Mouse (Mus musculus): ENCODE results near the gene Setd5. TPM values are rescaled to one million over a fixed set of nuclear protein-coding genes. Genes with fewer than 3 reads are reported as not detected.

The Setd5 gene
- polyA plus RNA-seq, 1 experiment: 19.0 TPM

DNA sequence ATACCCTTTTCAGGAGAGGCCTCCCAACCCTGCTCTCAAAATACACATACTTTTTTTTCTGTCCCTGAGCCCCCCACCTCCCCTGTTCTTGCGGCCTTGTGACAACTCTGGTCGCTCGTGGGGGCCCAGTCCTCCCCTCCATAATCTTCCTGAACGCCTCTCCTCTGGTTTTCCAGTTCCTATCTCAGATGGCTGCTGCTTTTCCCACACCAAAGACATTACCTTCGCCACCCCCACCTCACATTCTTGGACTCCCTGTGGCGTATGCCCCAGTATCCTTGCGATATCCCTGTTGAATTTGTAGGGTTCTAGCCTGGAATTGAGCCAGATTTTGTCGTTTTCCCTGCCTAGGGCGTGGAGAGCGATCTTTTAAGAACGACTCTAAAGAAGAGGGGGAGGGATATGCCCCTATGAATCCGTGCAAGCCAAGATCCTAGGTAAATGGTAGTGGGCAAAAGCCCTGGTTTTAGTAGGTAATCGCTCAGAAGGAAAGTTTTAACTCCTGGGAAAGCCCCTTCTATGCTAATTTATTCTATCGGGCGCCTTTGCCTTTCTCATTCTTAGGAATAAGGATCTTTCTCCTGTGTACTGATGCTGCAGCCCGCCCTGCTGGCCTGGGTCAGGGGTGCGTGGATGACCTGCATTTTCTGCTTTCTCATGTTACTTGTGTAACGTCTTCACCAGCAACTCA, 1.0 kb downstream of the Setd5 start:
- H3K27ac ChIP-seq (replicated peaks; ENCODE audit: low read depth, low read length): peak overlapping the region; percentile 95
- H3K4me1 ChIP-seq (ENCODE audit: control insufficient read depth, insufficient read depth, insufficient read length, low read length): peaks cover 15% of the 10 kb centered on the region
- H3K4me3 ChIP-seq (ENCODE audit: insufficient read depth, low read depth, low read length): peak overlapping the region; percentile 89

DNA sequence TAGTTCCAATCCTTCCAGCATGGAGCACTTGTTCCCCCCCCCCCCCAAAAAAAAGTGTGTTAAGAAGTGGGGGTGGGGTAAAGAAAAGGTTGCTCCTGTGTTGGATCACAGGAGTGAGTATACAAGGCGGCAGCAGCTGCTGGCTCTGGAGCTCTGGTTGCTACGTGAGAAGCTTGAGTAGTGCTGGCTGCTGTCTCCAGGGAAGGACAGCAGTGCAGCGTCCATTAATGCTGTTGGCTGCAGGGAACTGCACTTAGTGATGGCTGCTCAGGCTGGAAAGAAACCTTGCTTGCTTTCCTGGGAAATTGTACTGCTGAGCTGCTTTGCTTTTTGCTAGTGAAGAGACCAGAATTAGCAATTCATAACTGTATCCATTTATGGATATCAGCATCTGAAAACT, 2.3 kb downstream of the Setd5 start:
- Histone ChIP-seq H3K4me3 (ENCODE audit: insufficient read depth, low read depth, low read length) (peak overlapping the region; percentile 51), H3K4me1 (ENCODE audit: control insufficient read depth, insufficient read depth, insufficient read length, low read length) (peaks cover 17% of the 10 kb centered on the region), H3K27ac (replicated peaks; ENCODE audit: low read depth, low read length) (peak overlapping the region; percentile 42)

DNA sequence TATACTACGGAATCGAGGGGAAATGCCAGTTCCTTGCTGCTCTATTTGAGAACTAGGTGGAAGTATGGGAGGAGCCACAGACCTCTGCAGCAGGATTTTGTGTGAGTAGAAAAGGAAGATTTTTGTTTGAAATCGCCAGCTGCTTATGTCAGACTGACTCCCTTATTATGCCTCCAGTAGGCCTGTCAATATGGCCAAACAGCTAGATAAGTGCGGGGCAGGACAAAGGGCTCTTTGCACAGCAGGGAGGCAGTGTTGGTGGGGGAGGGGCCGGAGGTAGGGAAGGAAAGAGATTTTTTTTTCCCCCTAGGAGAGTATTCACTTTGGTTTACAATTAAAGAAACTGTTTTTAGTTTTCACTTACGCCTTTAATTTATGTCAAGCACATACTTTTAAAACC, 5.1 kb downstream of the Setd5 start:
- H3K27ac ChIP-seq (replicated peaks; ENCODE audit: low read depth, low read length): peak overlapping the region; percentile 68
- H3K4me3 ChIP-seq (ENCODE audit: insufficient read depth, low read depth, low read length): no peak overlapping the region
- H3K4me1 ChIP-seq (ENCODE audit: control insufficient read depth, insufficient read depth, insufficient read length, low read length): peaks cover 14% of the 10 kb centered on the region

DNA sequence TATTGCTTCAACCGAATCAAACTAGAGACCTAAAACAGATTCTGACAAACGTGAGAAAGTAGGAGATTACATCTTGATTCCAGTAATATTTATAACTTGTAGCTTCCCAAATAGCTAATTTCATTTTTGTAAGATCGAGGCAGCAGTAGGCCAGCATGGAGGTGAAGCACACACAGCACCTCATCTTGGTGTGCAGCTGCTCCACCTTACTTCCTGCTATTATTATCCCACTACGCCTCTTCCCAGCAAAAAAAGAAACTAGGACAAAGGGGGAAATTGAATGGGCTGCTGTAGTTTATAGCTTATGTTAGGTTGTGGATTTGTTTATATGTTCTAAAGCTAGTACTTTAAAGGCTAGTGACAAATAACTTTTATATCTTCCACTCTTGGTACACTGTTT, 7.4 kb downstream of the Setd5 start:
- Histone ChIP-seq H3K4me3 (ENCODE audit: insufficient read depth, low read depth, low read length) (no peak overlapping the region), H3K27ac (replicated peaks; ENCODE audit: low read depth, low read length) (no peak overlapping the region), H3K4me1 (ENCODE audit: control insufficient read depth, insufficient read depth, insufficient read length, low read length) (peaks cover 11% of the 10 kb centered on the region)

DNA sequence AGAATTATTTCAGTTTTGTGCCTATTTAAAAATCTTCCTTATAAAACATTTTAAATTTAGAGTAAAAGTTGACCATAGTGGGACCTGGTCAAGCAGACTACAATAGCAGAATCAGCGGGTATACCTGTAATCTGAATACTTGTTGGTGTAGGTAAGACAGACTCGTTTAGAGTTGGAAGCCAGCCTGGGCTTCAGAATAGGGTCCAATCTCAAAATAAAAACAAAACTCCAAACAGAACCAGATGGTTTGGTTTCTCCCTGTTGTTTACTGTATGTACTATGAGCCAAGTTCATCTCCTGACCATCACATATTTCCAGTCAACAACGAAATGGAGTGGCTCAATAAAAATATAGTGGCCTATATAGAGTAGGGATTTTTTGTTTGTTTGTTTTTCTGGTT, 16.0 kb downstream of the Setd5 start:
- Histone ChIP-seq H3K4me1 (ENCODE audit: control insufficient read depth, insufficient read depth, insufficient read length, low read length) (peaks cover 3% of the 10 kb centered on the region), H3K27ac (replicated peaks; ENCODE audit: low read depth, low read length) (no peak overlapping the region), H3K4me3 (ENCODE audit: insufficient read depth, low read depth, low read length) (no peak overlapping the region)

DNA sequence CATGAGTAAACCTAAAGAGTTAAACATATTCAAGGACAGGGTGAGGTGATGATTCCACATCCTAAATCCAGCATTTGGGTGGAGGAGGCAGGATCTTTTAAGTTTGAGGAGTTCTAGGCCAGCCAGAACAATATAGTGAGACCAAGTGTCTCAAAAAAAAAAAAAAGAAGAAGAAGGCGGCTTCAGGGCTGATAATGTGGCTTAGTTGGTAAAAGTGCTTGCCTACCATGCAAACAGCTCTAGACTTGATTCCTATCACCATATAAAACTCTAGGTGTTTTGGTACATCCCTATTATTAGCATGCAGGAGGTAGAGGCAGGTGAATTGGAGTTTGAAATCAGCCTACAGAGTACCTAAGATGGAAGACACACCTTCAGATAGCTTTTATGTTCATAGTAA, 18.4 kb downstream of the Setd5 start:
- Histone ChIP-seq H3K4me1 (ENCODE audit: control insufficient read depth, insufficient read depth, insufficient read length, low read length) (peaks cover 6% of the 10 kb centered on the region), H3K27ac (replicated peaks; ENCODE audit: low read depth, low read length) (no peak overlapping the region), H3K4me3 (ENCODE audit: insufficient read depth, low read depth, low read length) (no peak overlapping the region)

DNA sequence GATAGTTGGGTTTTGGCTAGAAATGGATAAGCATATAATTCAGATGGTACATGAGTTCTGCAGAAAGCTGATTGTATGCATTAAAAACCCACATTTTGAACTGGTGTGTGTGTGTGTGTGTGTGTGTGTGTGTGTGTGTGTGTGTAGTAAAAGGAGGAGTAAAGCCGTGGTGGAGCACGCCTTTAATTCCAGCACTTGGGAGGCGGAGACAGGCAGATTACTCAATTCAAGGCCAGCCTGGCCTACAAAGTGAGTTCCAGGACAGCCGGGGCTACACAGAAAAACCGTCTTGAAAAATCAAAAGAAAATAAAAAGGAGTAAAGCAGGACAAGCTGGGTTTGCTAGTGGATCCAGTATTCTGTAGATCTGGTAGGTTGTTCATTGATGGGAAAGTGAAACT, 20.5 kb downstream of the Setd5 start:
- Histone ChIP-seq H3K4me3 (ENCODE audit: insufficient read depth, low read depth, low read length) (no peak overlapping the region), H3K27ac (replicated peaks; ENCODE audit: low read depth, low read length) (no peak overlapping the region), H3K4me1 (ENCODE audit: control insufficient read depth, insufficient read depth, insufficient read length, low read length) (peaks cover 8% of the 10 kb centered on the region)

DNA sequence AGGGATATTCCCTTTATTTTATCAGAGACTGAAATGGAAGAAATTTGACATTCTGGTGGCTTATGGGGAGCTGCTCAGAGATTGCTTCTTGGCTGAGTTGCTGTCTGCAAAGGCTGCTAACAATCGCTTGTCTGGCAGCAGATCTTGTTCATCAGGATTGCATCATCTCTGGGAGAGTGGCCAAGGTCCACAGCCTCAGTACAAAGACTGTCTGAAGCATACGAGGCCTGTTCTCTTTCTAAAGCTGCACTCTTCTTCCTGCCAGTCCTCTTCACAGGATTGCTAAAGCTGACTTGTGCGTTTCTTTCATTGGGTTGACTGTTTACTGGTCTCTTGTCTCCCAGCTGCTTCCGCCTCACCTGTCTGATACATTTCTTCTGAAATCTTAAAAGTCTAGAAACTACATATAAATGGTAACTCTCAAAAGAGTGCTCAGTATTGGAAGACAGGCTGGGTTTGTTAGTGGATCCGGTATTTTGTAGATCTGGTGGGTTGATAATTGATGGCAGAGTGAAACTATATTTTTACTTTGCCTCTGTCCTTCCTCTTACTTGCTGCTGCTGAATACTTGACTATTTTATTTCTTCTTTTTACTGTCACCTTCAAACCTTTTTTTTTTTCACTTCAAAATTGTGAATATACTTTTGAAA, 22.6 kb downstream of the Setd5 start:
- Histone ChIP-seq H3K4me3 (ENCODE audit: insufficient read depth, low read depth, low read length) (no peak overlapping the region), H3K4me1 (ENCODE audit: control insufficient read depth, insufficient read depth, insufficient read length, low read length) (peaks cover 8% of the 10 kb centered on the region), H3K27ac (replicated peaks; ENCODE audit: low read depth, low read length) (peak overlapping the region; percentile 53; the same call in 1 of the 2 replicates)

DNA sequence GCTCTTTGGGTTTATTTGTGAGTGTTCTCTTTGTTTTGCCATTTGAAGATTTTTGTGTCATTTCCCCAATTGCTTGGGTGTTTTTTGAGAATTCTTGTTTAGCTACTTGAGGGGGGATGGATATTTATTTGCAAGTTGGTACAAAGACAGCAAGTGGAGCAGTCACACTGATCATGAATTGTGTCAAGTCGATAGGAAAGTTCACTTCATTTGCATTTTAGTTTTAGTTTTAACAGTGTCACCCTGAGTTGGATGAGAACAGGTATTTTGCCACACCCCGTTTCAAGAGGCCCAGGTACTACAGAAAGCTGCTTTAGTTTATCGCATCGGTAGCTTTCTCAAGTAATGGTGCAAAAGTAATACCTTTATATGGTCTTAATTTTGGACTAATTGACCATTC, 25.4 kb downstream of the Setd5 start:
- no peak overlapping the region for H3K4me3 ChIP-seq (ENCODE audit: insufficient read depth, low read depth, low read length)
- H3K27ac ChIP-seq (replicated peaks; ENCODE audit: low read depth, low read length): no peak overlapping the region
- peaks cover 8% of the 10 kb centered on the region for H3K4me1 ChIP-seq (ENCODE audit: control insufficient read depth, insufficient read depth, insufficient read length, low read length)

DNA sequence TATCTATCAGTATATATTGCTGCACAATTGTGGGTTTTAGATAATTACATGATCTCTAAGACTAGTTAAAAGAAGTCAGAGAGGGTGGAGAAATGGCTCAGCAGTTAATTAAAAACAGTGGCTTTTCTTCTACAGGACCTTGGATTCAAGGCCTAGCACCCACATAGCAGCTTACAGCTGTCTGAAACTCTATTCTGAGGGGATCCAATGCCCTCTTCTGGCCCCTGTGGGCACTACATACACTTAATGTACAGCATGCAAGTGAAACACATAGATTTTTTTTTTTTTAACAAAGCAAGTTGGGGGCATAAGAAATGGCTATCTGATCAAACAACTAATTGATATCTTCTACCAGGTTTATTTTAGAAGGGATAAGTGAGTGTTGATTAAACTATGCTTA, 26.6 kb downstream of the Setd5 start:
- Histone ChIP-seq H3K4me1 (ENCODE audit: control insufficient read depth, insufficient read depth, insufficient read length, low read length) (peaks cover 5% of the 10 kb centered on the region; the same call in 1 of the 2 replicates), H3K4me3 (ENCODE audit: insufficient read depth, low read depth, low read length) (no peak overlapping the region), H3K27ac (replicated peaks; ENCODE audit: low read depth, low read length) (no peak overlapping the region)

DNA sequence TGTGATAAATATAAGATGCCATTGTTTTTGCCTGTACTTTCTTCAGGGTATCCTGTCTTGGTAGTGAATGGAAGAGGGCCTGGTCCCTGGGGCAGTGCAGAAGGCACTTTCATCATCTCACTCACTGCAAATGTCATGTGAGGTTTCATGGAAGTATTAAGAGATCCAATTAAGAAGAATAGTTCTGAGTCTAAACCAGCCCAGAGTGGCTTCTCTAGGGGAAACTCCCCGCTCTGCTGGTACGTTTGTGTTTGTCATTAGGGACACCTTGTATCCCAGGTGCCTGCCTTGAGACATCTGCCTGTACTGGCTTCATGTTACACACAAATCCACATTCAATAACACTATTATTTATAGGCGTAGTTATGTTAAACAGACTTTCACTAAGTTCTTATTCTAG, 32.2 kb downstream of the Setd5 start:
- Histone ChIP-seq H3K4me1 (ENCODE audit: control insufficient read depth, insufficient read depth, insufficient read length, low read length) (no peaks in the 10 kb centered on the region), H3K4me3 (ENCODE audit: insufficient read depth, low read depth, low read length) (no peak overlapping the region), H3K27ac (replicated peaks; ENCODE audit: low read depth, low read length) (no peak overlapping the region)

DNA sequence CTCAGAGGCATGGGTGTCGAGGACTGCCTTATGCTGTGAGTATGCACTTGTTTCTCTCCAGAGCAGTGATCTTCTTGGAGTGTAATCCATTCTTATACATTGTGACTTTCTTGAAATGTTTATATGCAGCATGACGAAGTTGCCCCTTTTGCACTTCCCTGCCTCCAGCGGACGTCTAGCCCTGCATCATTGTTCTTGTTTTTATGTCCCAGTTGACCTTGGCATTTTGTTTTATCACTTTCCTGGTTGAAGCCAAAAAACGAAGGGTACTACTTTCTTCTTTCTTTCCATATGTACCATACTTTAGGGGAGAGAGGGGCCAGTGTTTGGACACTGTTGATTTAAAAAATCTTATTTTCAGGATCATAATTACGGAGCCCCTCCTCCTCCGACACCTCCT, 32.8 kb downstream of the Setd5 start:
- no peak overlapping the region for H3K4me3 ChIP-seq (ENCODE audit: insufficient read depth, low read depth, low read length)
- no peaks in the 10 kb centered on the region for H3K4me1 ChIP-seq (ENCODE audit: control insufficient read depth, insufficient read depth, insufficient read length, low read length)
- H3K27ac ChIP-seq (replicated peaks; ENCODE audit: low read depth, low read length): no peak overlapping the region

DNA sequence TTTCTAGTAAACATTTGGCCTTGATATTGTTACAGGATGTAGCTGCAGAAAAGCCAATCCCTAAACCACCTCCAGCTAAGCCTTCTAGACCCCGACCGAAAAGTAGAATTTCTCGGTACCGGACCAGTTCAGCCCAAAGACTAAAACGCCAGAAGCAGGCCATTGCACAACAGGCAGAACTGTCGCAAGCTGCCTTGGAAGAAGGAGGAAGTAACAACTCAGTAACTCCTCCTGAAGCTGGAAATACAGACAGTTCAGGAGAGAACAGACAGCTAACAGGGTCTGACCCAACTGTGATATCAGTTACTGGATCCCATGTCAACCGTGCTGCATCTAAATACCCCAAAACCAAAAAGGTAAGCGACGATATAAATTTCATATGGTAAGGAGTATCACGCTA, 43.6 kb downstream of the Setd5 start:
- H3K27ac ChIP-seq (replicated peaks; ENCODE audit: low read depth, low read length): no peak overlapping the region
- H3K4me1 ChIP-seq (ENCODE audit: control insufficient read depth, insufficient read depth, insufficient read length, low read length): no peaks in the 10 kb centered on the region
- no peak overlapping the region for H3K4me3 ChIP-seq (ENCODE audit: insufficient read depth, low read depth, low read length)

DNA sequence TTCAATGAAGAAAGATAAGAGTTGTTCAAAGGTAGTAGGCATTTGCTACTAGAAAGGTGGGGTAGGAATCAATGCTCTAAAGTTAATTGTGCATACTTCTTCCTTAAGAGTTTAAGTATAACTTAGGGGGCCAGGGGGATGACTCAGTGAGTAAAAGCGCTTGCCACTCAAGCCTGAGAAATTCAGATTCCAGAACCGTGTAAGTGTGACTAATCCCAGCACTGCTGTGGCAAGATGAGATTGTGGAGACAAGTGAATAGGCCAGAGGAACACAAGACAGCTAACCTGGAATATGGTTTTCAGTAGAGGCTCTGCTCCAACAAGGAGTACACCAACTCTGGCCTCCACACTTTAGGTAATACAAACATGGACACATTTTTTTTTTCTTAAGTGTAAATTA, 56.2 kb downstream of the Setd5 start:
- Histone ChIP-seq H3K4me1 (ENCODE audit: control insufficient read depth, insufficient read depth, insufficient read length, low read length) (no peaks in the 10 kb centered on the region), H3K4me3 (ENCODE audit: insufficient read depth, low read depth, low read length) (no peak overlapping the region), H3K27ac (replicated peaks; ENCODE audit: low read depth, low read length) (no peak overlapping the region)

DNA sequence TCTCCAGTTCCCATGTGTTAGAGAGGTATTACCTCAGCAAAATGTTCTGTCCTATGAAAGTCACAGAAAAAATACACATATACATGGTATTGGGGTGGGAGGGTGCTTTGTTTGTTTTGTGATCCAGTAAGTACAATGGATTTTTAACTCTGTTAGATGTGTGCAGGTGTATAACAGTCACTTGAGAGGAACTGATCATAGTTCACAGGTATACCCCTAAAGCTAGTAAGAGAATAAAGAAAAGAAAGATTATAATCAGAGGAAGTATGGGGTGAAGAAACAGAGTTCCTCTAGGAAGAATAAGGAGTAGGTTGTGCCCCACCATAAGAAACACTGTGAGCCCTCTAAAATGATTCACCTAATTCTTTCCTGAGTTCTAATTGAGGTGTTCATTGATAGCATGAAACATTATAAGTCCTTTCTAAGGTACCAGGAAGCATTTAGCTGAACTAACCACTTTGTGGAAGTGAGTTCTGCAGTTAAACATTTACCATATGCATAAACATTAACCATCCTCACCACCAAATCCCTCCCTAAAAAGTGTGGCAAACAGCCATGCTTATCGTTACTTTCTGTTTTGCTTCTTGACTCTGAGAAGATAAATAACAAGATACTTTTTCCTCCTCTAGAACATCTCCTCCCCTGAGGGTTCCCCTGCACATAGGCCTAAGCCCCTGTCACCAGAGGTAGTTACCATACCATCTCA, 64.4 kb downstream of the Setd5 start:
- H3K27ac ChIP-seq (replicated peaks; ENCODE audit: low read depth, low read length): no peak overlapping the region
- peaks cover 3% of the 10 kb centered on the region; the same call in 1 of the 2 replicates for H3K4me1 ChIP-seq (ENCODE audit: control insufficient read depth, insufficient read depth, insufficient read length, low read length)
- H3K4me3 ChIP-seq (ENCODE audit: insufficient read depth, low read depth, low read length): no peak overlapping the region

DNA sequence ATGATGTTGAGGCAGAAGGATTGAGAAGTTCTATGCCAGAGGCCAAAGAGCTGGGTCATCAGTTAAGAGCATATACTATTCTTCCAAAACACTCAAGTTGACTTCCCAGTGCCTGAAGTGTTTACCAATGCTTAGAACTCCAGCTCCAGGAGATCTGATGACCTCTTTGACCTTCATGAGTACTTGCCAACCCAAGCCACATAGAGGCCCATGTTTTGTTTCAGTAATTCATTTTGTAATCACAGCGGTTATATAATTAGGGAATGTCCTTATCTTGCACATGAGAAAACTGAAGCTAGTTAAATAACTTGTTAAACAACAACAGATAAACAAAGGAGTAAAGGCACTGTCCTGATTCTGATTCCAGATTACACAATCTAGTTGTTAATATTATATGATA, 67.6 kb downstream of the Setd5 start:
- Histone ChIP-seq H3K4me3 (ENCODE audit: insufficient read depth, low read depth, low read length) (no peak overlapping the region), H3K27ac (replicated peaks; ENCODE audit: low read depth, low read length) (no peak overlapping the region)

More for the DNA sequence above, 67.6 kb downstream of the Setd5 start:
- H3K4me1 ChIP-seq (ENCODE audit: control insufficient read depth, insufficient read depth, insufficient read length, low read length): peaks cover 3% of the 10 kb centered on the region; the same call in 1 of the 2 replicates

All from brown adipose tissue, adult 24 weeks (tissue).